ENCODE assay signal across 23 mouse cellular contexts in the genomic region with DNA sequence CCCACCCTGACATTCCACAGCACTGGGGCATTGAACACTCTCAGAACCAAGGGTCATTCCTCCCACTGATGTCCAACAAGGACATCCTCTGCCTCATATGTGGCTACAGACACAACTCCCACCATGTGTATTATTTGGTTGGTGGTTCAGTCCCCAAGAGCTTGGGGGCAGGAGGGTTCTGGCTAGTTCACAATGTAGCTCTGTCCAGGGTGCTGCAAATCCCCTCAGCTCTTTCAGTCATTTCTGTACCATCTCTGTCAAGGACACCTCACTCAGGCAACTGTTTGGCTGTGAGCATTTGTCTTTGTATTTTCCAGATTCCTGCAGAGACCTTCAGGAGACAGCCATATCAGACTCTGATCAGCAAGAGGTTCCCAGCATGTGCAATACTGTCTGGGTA.
"Had no signal": no experiment of that assay in that cellular context is flagged by ENCODE, and none has a peak within 500 bp of the region (broad histone marks: within the 10 kb centered on the region; RNA-seq: fewer than 3 reads in every experiment).

No protein-coding gene starts in this region.

- H3K27ac ChIP-seq: limb, embryonic 10.5 days; limb, embryonic 13.5 days; liver, embryonic 12.5 days; liver, embryonic 15.5 days; lung, embryonic 15.5 days; midbrain, embryonic 10.5 days; midbrain, embryonic 13.5 days; neural tube, embryonic 13.5 days; stomach, embryonic 15.5 days had no signal

- H3K4me1 ChIP-seq: limb, embryonic 10.5 days; limb, embryonic 13.5 days; liver, embryonic 12.5 days; liver, embryonic 15.5 days; lung, embryonic 15.5 days; megakaryocyte, embryonic 14.5 days; midbrain, embryonic 10.5 days; midbrain, embryonic 13.5 days; neural tube, embryonic 13.5 days; stomach, embryonic 15.5 days had no signal

- DNase-seq: kidney, adult 9 months; kidney, postnatal 14 days; kidney, postnatal 4 days; liver; lung, adult 18-20 months; lung, postnatal 10 days; lung, postnatal 36 days; retina, postnatal 1 day; right cerebral cortex, postnatal 25 days; spleen, adult 18-20 months; thymus, adult 2 months had no signal

- H3K9me3 ChIP-seq: liver, embryonic 15.5 days; lung, embryonic 15.5 days; megakaryocyte, embryonic 14.5 days; stomach, embryonic 15.5 days had no signal

- H3K9ac ChIP-seq: limb, embryonic 13.5 days; liver, embryonic 12.5 days; liver, embryonic 15.5 days; lung, embryonic 15.5 days; midbrain, embryonic 13.5 days; neural tube, embryonic 13.5 days; stomach, embryonic 15.5 days had no signal

- H3K4me2 ChIP-seq: limb, embryonic 13.5 days; liver, embryonic 12.5 days; liver, embryonic 15.5 days; lung, embryonic 15.5 days; midbrain, embryonic 13.5 days; neural tube, embryonic 13.5 days; stomach, embryonic 15.5 days had no signal

- H3K36me3 ChIP-seq: limb, embryonic 10.5 days; limb, embryonic 13.5 days; liver, embryonic 12.5 days; liver, embryonic 15.5 days; lung, embryonic 15.5 days; midbrain, embryonic 10.5 days; midbrain, embryonic 13.5 days; neural tube, embryonic 13.5 days; stomach, embryonic 15.5 days had no signal

- ATAC-seq: liver, embryonic 12.5 days; midbrain, embryonic 13.5 days; midbrain, embryonic 16.5 days had no signal

- H3K4me3 ChIP-seq: limb, embryonic 10.5 days; limb, embryonic 13.5 days; liver, embryonic 12.5 days; liver, embryonic 15.5 days; lung, embryonic 15.5 days; megakaryocyte, embryonic 14.5 days; midbrain, embryonic 10.5 days; midbrain, embryonic 13.5 days; myocyte; neural tube, embryonic 13.5 days; stomach, embryonic 15.5 days had no signal

- H3K27me3 ChIP-seq: limb, embryonic 13.5 days; liver, embryonic 12.5 days; liver, embryonic 15.5 days; lung, embryonic 15.5 days; megakaryocyte, embryonic 14.5 days; midbrain, embryonic 13.5 days; neural tube, embryonic 13.5 days; stomach, embryonic 15.5 days had no signal
